Mouse (Mus musculus) megakaryocyte progenitor cell, adult 5-6 weeks (primary cell): Measurements from ENCODE around the gene Prpf40b. TPM values are rescaled to one million over a fixed set of nuclear protein-coding genes. Genes with fewer than 3 reads are reported as not detected.
"Not testable (repeated sequence)": the region's sequence is repeated elsewhere in the genome, so short reads cannot be mapped to it uniquely, and the experiment has no call there.

ENCODE experiments used
- ATAC-seq: replicated peaks from 2 replicates; pipeline ENCODE4 v1.8.0; 2016; ENCODE audit warnings: mild to moderate bottlenecking, moderate TSS enrichment, inconsistent platforms; ENCODE audit not compliant: poor library complexity
- total RNA-seq, 2 experiments: library from RNA; stranded (forward) in 1 of 2; stranded (reverse) in 1 of 2; fragments of 157-497, 149-512 nt in 1 of 2; fragments of 200-1000 nt in 1 of 2; gene quantifications; 2 replicates each; pipeline versions ENCODE4 v1.2.3 to v1.2.4; 2015 to 2017

The Prpf40b gene
- total RNA-seq (2015), result 7.8 and 11.0 TPM in 2 replicates
- total RNA-seq (2017), result 8.1 and 10.3 TPM in 2 replicates

DNA sequence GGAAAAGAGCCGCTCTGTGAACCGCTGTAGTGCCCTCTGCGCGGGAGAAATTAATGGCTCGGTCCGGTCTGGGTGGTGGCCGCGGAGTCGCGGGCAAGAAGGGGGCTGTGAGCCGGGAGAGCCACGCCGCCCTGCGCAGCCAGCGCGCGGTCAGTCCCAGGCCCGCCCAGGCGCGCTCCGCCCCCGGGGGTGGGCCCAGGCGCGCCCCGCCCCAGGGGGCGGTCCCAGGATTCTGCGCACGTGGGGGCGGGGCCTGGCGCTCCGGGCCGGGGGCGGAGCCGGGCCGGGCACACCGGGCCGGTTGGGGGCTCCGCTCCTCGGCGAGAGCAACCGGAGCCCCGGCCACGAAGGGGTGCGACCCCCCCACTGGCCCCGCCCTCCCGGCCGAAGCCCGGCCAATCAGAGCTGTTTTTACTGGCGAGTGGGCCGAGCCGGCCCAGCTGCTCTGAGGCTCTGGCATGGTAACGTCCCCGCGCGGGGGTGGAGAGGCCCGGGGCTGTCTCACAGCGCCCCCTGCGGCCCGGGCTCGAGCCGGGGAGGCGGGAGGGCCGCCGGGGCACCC is at the start of gene Prpf40b:
Gene Prpf40b (plus strand): TSS at position 275 of the 562 bp plus-strand sequence.
- ATAC-seq, result peak; percentile 87

DNA sequence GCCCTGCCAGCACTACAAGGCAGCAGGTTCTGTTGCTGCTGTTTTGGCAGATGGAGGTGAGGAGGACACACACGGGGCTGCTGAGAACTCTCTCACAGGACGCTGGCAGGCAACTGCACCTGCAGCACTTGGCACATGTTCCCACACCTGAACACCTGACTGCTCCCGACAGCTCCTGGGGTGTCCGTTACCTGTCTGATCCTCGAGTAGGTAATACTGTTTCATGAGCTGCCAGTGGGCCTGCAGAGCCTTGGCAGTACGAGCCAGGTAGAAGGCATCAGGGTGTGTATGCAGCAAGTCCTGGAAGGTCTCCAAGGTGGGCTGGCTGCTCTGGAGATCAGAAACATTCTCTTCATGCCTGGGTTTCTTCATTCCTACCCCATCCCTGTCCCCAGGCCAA is 48.2 kb upstream of the Prpf40b start:
- ATAC-seq, result not testable (repeated sequence)

DNA sequence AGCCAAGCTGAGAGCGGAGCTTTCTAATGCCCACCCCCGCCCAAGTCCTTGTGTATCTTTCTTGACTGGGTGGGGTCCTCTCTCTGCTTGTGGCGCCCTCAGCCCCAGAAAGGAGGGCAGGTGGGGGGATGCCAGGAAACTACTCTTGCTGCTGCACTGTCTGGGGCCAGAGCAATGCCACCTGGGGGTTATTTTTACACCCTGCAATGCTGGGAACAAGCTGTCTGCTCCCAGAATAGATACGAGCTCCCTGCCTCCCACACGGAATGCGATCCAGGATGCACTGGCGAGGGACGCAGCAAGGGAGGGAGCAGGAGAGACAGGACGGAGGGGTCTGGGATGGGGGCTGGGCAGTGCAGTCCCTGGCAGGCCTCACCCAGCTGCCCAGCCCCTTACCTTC is 45.9 kb upstream of the Prpf40b start:
- no peak for ATAC-seq

DNA sequence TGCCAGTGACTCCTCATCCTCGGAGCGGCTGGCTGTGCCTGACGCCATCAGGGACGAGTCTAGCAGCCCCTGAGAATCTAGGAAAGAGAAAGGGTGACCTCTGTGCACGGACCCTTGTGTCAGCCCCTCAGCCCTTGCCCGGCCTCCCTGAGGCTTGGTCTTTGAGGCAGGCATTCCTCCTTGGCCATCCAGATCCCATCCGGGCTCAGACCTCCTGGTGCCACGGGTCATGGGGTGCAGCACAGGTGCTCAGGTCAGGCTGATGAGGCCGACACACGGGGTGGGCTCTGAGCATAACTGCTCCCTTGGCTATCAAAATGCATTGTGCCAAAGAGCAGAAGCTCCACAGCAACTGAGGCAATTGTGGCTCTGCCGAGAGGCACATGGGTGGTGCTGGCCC is 44.9 kb upstream of the Prpf40b start:
- no peak for ATAC-seq

DNA sequence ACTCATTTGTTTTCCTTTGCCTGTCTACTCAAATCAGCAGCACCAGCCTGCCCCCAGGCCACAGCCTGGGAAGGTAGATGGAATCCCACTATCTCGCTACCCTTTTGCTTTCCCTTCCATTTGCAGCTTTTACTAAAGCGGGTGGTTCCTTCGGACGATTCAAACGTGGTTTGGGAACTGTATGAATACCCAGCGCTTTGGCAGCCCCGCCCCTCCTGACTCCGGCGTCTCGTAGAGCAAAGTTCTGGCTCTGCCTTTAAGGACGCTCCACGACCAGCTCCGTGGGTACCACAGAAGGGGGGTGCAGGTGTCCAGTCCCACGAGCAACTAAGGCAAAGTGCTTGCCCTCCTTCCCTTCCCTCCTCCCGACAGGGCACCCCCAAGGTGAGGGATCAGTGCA is 43.8 kb upstream of the Prpf40b start:
- 0 out of 2 replicates have a peak, but pooled peaks have one; percentile 4 for ATAC-seq

DNA sequence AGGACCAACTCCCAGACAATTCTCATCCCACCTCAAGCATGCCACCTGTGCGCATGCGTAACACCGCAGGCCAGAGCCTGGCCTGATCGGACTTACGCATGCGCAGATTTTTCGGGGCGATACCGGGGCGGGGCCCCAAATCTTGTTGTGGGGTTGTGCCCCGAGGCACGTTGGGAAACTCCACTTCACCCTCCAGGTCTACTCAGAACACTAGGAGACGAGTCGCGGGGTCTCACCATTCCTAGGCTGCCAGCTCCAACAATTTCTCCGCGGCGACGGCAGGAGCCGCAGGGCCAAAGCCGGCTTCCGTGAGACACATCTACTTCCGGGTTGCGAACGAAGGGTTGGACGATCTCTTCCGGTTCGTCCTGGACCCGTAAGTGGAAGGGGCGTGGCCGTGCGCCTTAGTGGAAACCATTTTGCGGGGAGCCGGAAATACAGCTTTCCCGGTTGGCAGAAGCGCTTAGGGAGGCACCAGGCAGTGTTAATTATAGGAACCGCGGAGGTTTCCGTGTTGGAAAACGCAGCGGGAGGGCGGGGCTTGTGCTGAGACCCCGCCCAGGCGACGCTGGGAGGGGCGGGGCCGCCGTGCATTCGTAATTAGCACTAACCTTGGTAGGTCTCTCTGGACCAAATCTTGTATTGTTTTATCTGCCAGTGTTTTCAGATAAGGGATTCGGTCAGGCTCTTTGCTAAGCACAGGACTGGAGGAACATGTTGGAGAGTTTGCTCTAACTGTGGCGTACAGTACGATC is 43.1 kb upstream of the Prpf40b start, which contains the start of gene Mcrs1:
Gene Mcrs1 (minus strand): TSS at position 336 of the 755 bp plus-strand sequence.
- peak; percentile 92 for ATAC-seq

DNA sequence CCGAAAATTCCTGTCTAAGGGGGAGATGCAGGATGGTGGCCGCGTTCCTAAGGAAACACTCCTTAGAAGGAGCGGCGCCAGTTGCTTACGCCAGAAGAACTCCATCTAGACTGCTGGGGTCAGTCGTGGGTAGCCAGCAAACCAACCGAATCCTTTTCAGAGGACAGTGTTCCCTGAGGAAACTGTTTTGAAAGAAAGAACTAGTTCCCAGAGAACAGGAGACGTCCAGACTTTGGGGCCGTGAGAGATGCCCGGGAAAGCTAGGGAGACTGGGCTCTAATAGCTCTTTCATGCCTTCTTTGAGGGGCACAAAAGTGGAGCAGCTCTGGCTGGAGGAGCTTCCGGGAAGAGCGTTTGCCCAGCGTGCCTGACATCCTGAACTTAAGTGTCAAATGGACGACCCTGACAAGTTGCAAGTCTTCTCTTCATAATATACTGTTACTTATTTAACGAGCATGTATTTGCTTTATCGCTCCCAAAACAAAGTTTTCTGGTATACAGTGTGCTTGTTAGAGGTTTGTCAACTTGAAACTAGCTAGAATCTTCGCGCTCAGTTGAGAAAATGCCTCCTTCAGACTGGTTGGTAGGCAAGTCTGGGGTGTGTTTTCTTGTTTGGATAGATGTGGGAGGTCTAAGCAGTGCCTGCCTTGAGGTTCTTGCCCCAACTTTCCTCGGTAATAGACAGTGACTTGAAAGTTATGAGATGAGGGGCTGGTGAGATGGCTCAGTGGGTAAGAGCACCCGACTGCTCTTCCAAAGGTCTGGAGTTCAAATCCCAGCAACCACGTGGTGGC is 42.3 kb upstream of the Prpf40b start:
- ATAC-seq, result peak; percentile 7; the same call in 1 of the 2 replicates

DNA sequence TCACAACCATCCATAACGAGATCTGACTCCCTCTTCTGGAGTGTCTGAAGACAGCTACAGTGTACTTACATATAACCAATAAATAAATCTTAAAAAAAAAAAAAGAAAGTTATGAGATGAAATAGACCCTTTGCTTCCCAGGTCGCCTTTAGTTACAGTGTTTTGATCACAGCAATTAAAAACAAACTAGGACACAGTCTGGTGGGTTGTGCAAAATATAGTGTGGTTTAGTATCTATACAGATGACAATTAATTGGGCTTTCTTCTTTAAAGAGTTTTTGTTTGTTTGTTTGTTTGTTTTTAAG is 41.8 kb upstream of the Prpf40b start:
- ATAC-seq, result not testable (repeated sequence)

DNA sequence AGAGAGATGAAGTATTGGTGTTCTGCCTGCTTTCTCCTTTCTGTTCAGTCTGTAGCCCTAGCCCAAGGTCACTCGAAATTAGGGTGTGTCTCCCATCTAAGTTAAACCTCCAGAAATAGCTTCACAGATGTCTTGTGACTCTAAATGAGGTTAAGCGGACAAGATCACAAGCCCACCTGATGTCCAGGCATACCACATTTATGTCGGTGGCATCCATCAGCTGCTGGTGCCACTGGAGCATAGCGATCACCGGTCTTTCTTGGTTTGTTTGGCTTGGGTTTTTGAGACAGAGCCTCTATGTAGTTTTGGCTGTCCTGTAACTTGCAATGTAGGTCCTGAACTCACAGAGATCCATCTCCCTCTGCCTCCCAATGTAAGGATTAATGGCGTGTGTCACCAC is 41.1 kb upstream of the Prpf40b start:
- ATAC-seq, result no peak

DNA sequence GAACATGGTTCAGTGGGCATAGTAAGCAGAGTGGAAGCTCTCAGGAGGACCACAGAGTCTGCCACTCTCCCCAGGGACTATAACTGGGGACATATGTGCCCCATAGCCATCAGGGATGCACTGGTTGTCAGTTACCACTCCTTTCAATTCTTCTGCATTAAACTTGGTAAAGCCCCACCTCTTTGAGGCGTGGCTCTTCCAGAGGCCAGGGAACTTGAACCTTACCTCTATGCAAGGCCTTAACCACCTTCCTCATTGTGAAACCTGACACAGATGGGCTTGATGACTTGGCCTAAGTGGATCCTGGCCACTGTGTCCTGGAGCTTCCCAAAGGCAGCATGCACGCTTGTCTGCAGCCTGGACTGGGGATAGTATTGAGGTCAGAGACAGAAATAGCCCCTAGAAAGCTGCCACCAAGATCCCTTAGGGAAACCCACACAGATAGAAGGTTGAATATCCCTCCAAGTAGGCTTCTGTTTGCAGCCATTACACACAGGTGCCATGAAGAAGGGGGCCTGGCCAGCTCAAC is 40.3 kb upstream of the Prpf40b start:
- ATAC-seq, result no peak

DNA sequence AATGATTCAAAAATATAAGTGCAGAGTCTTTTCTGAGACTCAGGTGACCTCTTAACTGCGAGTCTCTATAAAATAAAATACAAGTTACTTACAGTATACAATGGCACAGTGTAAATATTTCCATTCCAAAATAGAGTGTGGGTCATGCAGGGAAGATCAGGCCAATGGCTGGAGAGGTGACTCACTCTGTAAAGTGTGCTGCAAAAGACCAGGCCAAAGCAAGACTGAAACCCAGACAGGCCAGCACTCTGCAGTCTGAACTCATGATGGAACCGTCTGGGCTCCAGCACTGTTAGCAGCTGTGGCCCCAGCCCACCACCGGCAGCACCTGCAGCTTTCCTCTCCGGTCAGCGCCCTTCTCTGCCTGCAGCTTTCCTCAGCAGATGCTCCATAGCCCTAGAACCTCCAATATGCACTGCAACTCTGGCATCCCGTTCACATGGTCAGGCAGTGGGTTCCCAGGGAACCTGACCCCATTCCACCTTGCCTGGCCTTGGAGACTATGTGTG is 39.6 kb upstream of the Prpf40b start:
- ATAC-seq, result no peak

DNA sequence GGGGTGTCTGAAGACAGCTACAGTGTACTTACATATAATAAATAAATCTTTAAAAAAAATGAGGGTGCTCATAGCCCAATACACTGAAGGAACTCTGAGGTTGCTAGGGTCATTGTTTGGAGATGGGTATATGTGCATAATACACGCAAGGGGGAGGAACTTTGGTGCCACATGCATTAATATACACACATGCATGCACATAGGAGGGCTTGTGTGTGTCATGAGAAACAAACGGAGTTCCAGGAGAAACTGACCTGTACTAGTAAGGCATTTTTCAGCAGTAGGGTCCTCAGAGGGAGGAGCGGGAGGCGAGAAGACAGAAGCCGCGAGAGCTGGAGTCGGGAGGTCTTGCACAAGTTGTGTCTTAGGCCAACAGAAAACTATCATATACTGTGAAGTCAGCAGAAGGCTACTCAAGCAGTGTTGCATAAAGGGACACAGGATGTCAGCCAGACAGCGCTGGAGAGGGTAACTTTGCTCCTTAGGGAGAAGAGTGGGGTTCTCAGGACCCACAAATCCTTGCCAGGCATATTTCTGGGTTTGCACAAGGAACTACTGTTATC is 35.6 kb upstream of the Prpf40b start:
- ATAC-seq, result peak; percentile 40

DNA sequence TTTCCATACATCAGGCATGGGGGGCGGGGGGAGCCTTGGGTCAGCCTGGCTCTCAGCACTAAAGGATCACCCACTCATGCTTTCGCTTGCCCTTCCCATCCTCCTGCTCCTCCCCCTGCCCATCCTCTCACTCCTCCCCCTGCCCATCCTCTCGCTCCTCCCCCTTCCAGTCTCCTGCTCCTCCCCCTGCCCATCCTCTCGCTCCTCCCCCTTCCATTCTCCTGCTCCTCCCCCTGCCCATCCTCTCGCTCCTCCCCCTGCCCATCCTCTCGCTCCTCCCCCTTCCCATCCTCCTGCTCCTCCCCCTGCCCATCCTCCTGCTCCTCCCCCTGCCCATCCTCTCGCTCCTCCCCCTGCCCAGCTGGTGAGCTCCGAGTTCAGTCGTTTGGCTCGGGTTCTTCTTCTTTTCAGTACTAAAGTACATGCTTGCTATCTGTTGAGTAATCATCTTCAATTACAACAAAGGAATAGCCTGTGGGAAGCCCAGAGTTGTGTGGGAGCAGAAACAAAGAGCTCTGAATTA is 35.1 kb upstream of the Prpf40b start:
- peak; percentile 96 for ATAC-seq

DNA sequence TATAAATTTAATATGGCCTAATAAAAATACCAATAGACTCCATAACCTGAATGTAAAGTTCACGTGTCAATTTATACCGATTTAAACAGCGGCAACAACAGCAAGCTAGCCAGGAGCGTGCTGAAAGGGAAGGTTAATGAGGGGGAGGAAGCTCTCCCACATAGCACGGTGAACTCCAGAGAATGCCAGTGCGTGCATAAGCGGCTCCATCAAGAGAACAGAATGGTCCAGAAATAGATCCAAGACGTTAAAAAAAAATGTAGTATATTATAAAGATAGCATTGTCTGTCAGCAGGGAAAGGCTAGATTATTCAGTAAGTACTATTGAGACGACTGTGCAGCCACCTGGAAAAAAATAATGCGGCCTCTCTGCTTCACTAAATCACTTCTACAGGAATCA is 32.2 kb upstream of the Prpf40b start:
- ATAC-seq, result no peak

DNA sequence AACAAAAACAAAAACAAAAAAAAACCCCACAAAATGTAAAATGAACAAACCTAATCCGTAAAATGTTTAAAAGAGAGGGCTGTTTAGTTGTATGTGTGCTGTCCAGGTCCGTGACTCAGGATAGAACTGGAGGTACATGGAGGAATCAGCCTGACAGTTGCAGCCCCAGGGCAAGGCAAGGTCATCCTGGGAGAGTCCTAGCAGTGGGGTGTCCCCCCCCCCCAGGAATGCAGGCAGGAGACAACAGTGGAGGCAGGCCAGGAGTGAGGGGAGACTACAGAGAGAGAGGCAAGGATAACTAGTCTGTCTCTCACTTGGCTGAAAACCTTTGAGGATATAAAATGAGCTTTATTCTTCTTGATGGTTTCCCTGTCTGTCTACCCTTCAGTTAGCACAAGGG is 30.5 kb upstream of the Prpf40b start:
- no peak for ATAC-seq

DNA sequence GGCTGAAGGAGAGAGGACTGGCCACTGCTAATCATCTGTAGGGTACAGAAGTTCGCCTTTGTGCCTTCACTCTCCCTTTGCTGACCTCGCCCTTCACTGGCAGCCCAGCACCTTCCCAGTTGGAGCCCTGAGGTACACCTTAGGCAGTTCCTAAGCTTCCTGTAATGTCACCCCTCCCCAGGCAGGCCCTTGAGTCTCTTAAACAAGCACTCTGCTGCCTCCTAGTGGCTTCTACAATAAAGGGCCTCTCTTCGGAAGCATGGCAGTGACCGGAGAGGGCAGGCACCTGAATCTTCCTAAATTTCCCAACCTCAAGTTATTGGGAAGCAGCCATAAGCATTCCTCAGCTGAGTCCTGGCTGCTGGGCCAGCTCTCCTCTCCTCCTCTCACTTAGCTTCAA is 29.2 kb upstream of the Prpf40b start:
- ATAC-seq, result peak; percentile 99

DNA sequence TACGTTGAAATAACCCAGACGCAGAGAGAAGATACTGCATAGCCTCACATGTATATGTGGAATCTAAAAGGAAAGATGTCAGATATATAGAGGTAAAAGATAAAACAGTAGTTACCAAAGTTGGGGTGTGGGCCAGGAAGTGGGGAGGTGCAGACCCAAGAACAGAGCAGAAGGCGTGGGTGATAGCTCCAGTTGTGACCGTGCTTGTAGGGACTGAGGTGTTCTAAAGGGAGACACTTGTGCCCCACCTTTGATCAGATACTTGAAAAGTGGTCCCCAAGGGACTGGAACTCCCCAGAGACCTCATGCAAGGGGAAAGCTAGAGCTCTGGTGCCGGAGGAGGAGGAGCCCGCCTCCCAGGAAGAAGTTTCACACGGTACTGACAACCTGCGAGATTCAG is 18.8 kb upstream of the Prpf40b start:
- no peak for ATAC-seq

DNA sequence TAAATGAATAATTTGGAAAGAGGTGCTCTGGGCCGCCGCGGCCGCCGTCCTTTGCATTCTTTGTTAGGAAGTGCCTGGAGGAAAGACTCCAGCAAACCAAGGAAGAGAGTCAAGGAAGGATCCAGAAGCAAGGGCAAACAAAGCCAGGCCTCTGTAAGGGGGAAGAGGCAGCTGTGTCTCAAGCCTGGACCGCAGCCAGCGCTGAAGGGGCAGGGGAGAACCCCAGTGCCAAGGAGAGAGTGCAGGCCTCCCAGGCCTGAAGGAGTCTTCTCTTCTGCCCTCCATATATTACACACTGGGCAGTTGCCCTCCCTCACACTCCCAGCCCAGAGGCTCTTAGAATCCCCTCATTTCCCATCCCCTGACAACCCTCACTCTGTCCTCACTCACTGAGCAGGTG is 16.6 kb upstream of the Prpf40b start:
- ATAC-seq, result no peak

DNA sequence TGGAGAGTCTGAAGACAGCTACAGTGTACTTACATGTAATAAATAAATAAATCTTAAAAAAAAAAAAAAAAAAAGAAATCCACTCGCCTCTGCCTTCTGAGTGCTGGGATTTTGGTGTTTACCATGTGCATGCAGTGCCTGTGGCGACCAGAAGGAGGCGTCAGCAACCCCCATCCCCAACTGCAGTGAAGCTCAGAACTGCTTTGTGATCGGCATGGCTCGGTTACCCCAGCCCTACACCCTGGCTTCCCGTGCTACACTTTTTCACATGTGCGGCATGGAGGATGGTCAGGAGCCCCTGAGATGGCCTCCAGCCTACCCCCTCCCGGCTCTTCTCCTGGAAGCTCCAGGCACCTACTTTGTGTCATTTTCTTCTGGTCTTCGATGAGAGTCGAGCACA is 11.4 kb upstream of the Prpf40b start:
- peak; percentile 62 for ATAC-seq

DNA sequence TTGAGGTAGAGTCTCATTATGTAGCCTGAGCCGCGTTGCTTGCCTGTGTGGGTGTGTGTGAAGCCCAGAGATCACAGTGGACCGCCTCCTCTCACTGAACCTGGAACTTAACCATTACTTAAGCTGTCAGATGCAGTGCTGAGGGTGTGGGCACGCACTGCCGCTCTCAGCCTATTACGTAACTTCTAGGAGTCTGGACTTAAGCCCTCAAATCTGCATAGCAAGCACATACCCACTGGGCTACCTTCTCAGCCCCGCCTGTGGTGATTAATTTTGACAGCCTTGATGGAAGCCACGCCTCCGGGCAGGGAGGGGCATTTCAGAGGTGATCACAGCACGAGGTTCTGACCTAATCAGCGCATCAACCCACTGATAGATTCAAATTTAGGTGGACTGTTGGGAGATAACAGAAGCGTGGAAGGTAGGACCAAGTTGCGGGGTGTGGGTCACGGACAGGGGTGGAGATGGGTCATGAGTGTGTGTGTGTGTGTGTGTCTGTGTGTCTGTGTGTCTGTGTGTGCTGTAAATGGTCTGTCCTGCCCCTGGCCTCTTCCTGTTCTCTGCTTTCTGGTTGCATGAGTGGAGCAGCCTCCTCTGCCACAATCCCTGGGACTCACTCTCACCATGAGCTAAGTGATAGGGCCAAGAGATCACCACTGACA is 10.2 kb upstream of the Prpf40b start:
- peak; percentile 91 for ATAC-seq
